15 mouse cellular contexts compared by ENCODE assay signal in genomic region chr11:29286040-29286439, GRCm38 (mm10). TPM values are rescaled to one million over a fixed set of nuclear protein-coding genes. Genes with fewer than 3 reads are reported as not detected.
DNase-seq lines count a peak whose midpoint lies in the region; ATAC-seq and TF ChIP-seq lines count a peak whose summit lies in the region.
"Had no signal": no experiment of that assay in that cellular context is flagged by ENCODE, and none has a peak within 500 bp of the region (broad histone marks: within the 10 kb centered on the region; RNA-seq: fewer than 3 reads in every experiment).

No protein-coding gene starts in this region.

- H3K4me3 ChIP-seq in forebrain, embryonic 14.5 days (ENCODE audit: low read depth, low read length) = no peak overlapping the region
- no peak overlapping the region for H3K4me3 ChIP-seq in forebrain, postnatal 0 days (ENCODE audit: low read depth, low read length)
- H3K4me3 ChIP-seq in forebrain, embryonic 16.5 days (replicated peaks; ENCODE audit: low read length) = no peak overlapping the region
- H3K4me3 ChIP-seq in forebrain, embryonic 12.5 days (replicated peaks) = no peak overlapping the region
- H3K4me3 ChIP-seq in midbrain, embryonic 14.5 days (replicated peaks; ENCODE audit: low read depth, low read length) = no peak overlapping the region
- H3K4me3 ChIP-seq: embryonic facial prominence, embryonic 10.5 days; embryonic facial prominence, embryonic 12.5 days had no signal

- ATAC-seq in forebrain, embryonic 14.5 days = peak; percentile 82
- no peak for ATAC-seq in forebrain, postnatal 0 days
- ATAC-seq in forebrain, embryonic 16.5 days = peak; percentile 80; the same call in 1 of the 2 replicates
- ATAC-seq in forebrain, embryonic 12.5 days (ENCODE audit: low FRiP score) = no peak
- ATAC-seq in midbrain, embryonic 14.5 days (ENCODE audit: low FRiP score, low TSS enrichment) = no peak

- H3K4me1 ChIP-seq in forebrain, embryonic 14.5 days (ENCODE audit: control insufficient read depth, insufficient read depth, low read length) = no peaks in the 10 kb centered on the region
- no peaks in the 10 kb centered on the region for H3K4me1 ChIP-seq in forebrain, postnatal 0 days (ENCODE audit: insufficient read depth)
- H3K4me1 ChIP-seq in forebrain, embryonic 16.5 days (replicated peaks; ENCODE audit: control insufficient read depth, insufficient read depth, low read length) = no peaks in the 10 kb centered on the region
- H3K4me1 ChIP-seq in forebrain, embryonic 12.5 days = no peaks in the 10 kb centered on the region
- H3K4me1 ChIP-seq in midbrain, embryonic 14.5 days (ENCODE audit: control insufficient read depth, insufficient read depth, low read length) = no peaks in the 10 kb centered on the region
- H3K4me1 ChIP-seq: embryonic facial prominence, embryonic 10.5 days; embryonic facial prominence, embryonic 12.5 days had no signal

- H3K27me3 ChIP-seq in forebrain, embryonic 14.5 days (replicated peaks; ENCODE audit: control insufficient read depth, insufficient read depth, low read length) = no peaks in the 10 kb centered on the region
- H3K27me3 ChIP-seq in forebrain, postnatal 0 days (ENCODE audit: insufficient read depth, low read length) = no peaks in the 10 kb centered on the region
- H3K27me3 ChIP-seq in forebrain, embryonic 16.5 days (replicated peaks; ENCODE audit: control insufficient read depth, insufficient read depth, low read length) = no peaks in the 10 kb centered on the region
- H3K27me3 ChIP-seq in forebrain, embryonic 12.5 days = no peaks in the 10 kb centered on the region
- no peaks in the 10 kb centered on the region for H3K27me3 ChIP-seq in midbrain, embryonic 14.5 days (ENCODE audit: control insufficient read depth, insufficient read depth, low read length)
- H3K27me3 ChIP-seq: embryonic facial prominence, embryonic 12.5 days had no signal

- H3K9ac ChIP-seq in forebrain, embryonic 14.5 days (ENCODE audit: low read length) = no peak overlapping the region
- H3K9ac ChIP-seq in forebrain, postnatal 0 days = no peak overlapping the region
- no peak overlapping the region for H3K9ac ChIP-seq in forebrain, embryonic 16.5 days (replicated peaks; ENCODE audit: low read depth, low read length)
- H3K9ac ChIP-seq in forebrain, embryonic 12.5 days = no peak overlapping the region
- H3K9ac ChIP-seq in midbrain, embryonic 14.5 days (replicated peaks; ENCODE audit: low read length) = no peak overlapping the region
- H3K9ac ChIP-seq: embryonic facial prominence, embryonic 12.5 days had no signal

- no peak overlapping the region for H3K4me2 ChIP-seq in forebrain, embryonic 14.5 days (ENCODE audit: low read length)
- H3K4me2 ChIP-seq in forebrain, postnatal 0 days (ENCODE audit: low read depth) = no peak overlapping the region
- H3K4me2 ChIP-seq in forebrain, embryonic 16.5 days (ENCODE audit: low read length) = no peak overlapping the region
- H3K4me2 ChIP-seq in forebrain, embryonic 12.5 days = no peak overlapping the region
- no peak overlapping the region for H3K4me2 ChIP-seq in midbrain, embryonic 14.5 days (ENCODE audit: low read length)
- H3K4me2 ChIP-seq: embryonic facial prominence, embryonic 12.5 days had no signal

- no peaks in the 10 kb centered on the region for H3K36me3 ChIP-seq in forebrain, embryonic 14.5 days (ENCODE audit: control insufficient read depth, insufficient read depth, low read length)
- no peaks in the 10 kb centered on the region for H3K36me3 ChIP-seq in forebrain, postnatal 0 days (ENCODE audit: insufficient read depth)
- H3K36me3 ChIP-seq in forebrain, embryonic 16.5 days (ENCODE audit: control insufficient read depth, insufficient read depth) = no peaks in the 10 kb centered on the region
- H3K36me3 ChIP-seq in forebrain, embryonic 12.5 days (replicated peaks) = no peaks in the 10 kb centered on the region
- H3K36me3 ChIP-seq in midbrain, embryonic 14.5 days (ENCODE audit: control insufficient read depth, insufficient read depth, low read length) = no peaks in the 10 kb centered on the region
- H3K36me3 ChIP-seq: embryonic facial prominence, embryonic 10.5 days; embryonic facial prominence, embryonic 12.5 days had no signal

- no peaks in the 10 kb centered on the region for H3K9me3 ChIP-seq in forebrain, embryonic 14.5 days (replicated peaks; ENCODE audit: control insufficient read depth, low read length)
- no peaks in the 10 kb centered on the region for H3K9me3 ChIP-seq in forebrain, postnatal 0 days (ENCODE audit: low read length)
- H3K9me3 ChIP-seq in forebrain, embryonic 16.5 days (ENCODE audit: control insufficient read depth, low read length) = no peaks in the 10 kb centered on the region
- H3K9me3 ChIP-seq in forebrain, embryonic 12.5 days = no peaks in the 10 kb centered on the region
- no peaks in the 10 kb centered on the region for H3K9me3 ChIP-seq in midbrain, embryonic 14.5 days (ENCODE audit: control insufficient read depth, low read length)
- H3K9me3 ChIP-seq: embryonic facial prominence, embryonic 12.5 days had no signal

- no peak overlapping the region for H3K27ac ChIP-seq in forebrain, embryonic 14.5 days (ENCODE audit: low read depth, low read length)
- H3K27ac ChIP-seq in forebrain, postnatal 0 days (ENCODE audit: low read depth, low read length) = no peak overlapping the region
- no peak overlapping the region for H3K27ac ChIP-seq in forebrain, embryonic 16.5 days (ENCODE audit: low read length)
- H3K27ac ChIP-seq in forebrain, embryonic 12.5 days = no peak overlapping the region
- H3K27ac ChIP-seq in midbrain, embryonic 14.5 days (replicated peaks; ENCODE audit: low read depth, low read length) = no peak overlapping the region
- H3K27ac ChIP-seq: embryonic facial prominence, embryonic 10.5 days; embryonic facial prominence, embryonic 12.5 days had no signal

- no peak for TF ChIP-seq CTCF in forebrain, postnatal 0 days (IDR thresholded peaks at IDR 0.05; ENCODE audit: low read depth)

- DNase-seq in forebrain, embryonic 14.5 days (ENCODE audit: low spot score) = peak; percentile 67
- DNase-seq in forebrain, postnatal 0 days = no peak
- DNase-seq in midbrain, embryonic 14.5 days = no peak
- DNase-seq: adrenal gland, adult 2 months; adrenal gland, postnatal 10 days; adrenal gland, postnatal 25 days; cerebellum, adult 11-12 months; cerebellum, adult 2 months; cerebellum, adult 9-10 months; cerebellum, postnatal 10 days; cerebellum, postnatal 25 days had no signal

RNA-seq across cellular contexts. Expression of gene Cfap36, which starts 38.8 kb away (rescaled TPM):
- 88.5 and 98.3 TPM in 2 replicates for polyA plus RNA-seq in forebrain, embryonic 14.5 days (2014; fragmentation: Nextera tagmentation; extraction: Ambion mirVana)
- 91.5 and 96.6 TPM in 2 replicates for total RNA-seq in forebrain, postnatal 0 days (2014; rRNA removed)
- 137 and 142 TPM in 2 replicates for polyA plus RNA-seq in forebrain, postnatal 0 days (2015; fragmentation: Nextera tagmentation; extraction: Ambion mirVana)
- 93.3 and 111 TPM in 2 replicates for polyA plus RNA-seq in forebrain, embryonic 16.5 days (2015; fragmentation: Nextera tagmentation; extraction: Ambion mirVana)
- 90.7 and 96.7 TPM in 2 replicates for polyA plus RNA-seq in forebrain, embryonic 12.5 days (2016; fragmentation: Nextera tagmentation; extraction: Ambion mirVana)
- polyA plus RNA-seq in midbrain, embryonic 14.5 days (2014; fragmentation: Nextera tagmentation; extraction: Ambion mirVana) = 105 and 111 TPM in 2 replicates

Comparison
In these comparisons a context has a peak if more than half of its experiments do, and no peak if none do; other contexts are left out.
1. ATAC-seq: peak in forebrain, embryonic 14.5 days (single experiment) and forebrain, embryonic 16.5 days (single experiment); none in forebrain, postnatal 0 days (single experiment), forebrain, embryonic 12.5 days (single experiment) and midbrain, embryonic 14.5 days (single experiment).